Mouse (Mus musculus) heart, adult 18-20 months (tissue): ENCODE results near the gene Zfyve26. TPM values are rescaled to one million over a fixed set of nuclear protein-coding genes. Genes with fewer than 3 reads are reported as not detected.
"Not testable (repeated sequence)": the region's sequence is repeated elsewhere in the genome, so short reads cannot be mapped to it uniquely, and the experiment has no call there.

Experiments used
- DNase-seq, 2 experiments: peaks; one replicate each; pipeline ENCODE4 v3.0.0; 2021 to 2022; ENCODE audit warnings: mixed read lengths in 1 of 2
- total RNA-seq, 2 experiments: library from RNA; stranded (reverse); gene quantifications; 2 replicates each; pipeline ENCODE4 v1.2.3; 2021

Zfyve26 gene
- total RNA-seq, 2 experiments from 2014 or later: 13.5 to 14.3 TPM

DNA sequence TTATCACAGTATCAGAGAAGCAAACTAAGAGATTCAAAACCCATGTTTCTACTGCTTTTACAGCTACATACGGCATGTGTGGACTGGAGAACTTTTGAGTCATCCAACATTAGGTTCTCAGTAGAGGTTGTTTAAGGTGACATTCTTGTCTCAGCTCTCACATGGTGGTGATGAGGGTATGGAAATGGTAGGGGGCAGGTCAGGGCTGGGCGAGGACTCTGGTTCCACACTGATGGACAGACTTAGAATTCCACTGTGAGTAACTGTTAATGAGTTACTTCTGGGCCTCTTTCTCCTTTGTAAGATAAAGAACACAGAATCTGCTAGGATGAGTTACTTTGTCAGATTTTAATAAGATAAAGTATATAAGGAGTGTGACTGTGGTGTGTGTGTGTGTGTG is 36.0 kb downstream of the Zfyve26 start:
- no peak for DNase-seq

DNA sequence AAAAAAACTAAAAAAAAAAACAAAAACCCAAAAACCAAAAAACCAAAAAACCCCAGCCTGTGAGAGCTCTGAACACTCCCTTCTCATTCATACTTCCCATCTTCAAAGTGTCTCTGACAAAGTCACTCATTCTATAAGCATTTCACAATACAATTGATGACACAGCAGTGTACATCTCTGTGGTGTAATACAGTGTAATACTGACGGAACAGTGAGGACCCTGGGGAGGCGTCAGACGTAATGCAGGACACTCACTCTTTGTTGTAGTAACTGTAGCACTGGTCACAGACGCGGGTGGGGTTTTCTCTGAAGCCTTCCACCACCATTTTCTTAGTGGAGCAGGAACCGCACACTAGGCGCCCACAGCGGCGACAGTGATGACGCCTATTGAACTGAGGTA is 41.1 kb downstream of the Zfyve26 start:
- DNase-seq: no peak

DNA sequence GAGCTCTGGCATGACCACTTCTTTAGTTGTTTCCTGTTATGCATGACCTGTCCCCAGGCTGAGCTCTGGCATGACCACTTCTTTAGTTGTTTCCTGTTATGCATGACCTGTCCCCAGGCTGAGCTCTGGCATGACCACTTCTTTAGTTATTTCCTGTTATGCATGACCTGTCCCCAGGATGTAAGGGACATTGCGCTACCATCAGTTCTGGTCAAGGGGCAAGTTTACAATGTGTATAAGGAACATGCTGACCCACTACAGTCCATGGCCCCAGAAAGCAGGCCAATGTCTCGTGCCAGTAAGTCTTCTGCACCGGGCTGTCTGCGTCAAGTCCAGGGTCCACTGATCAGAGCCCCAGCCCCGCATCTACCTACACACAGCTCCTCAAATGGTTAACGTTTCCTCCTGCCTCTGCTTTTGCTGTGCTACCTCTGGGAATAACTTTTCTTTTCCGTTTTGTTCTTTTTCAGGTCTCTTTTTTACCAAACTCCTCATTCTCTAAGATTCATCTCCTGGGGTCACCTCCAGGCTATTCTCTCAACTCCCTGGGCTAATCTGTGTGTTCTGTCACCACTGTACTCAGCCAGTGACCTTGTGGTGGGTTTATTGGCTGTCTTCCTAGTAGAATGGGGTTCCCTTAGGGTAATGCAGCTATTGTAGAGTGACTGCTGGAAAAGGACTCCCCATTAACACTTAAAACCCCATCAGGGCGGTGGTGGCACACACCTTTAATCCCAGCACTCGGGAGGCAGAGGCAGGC is 42.6 kb downstream of the Zfyve26 start:
- DNase-seq: no peak

DNA sequence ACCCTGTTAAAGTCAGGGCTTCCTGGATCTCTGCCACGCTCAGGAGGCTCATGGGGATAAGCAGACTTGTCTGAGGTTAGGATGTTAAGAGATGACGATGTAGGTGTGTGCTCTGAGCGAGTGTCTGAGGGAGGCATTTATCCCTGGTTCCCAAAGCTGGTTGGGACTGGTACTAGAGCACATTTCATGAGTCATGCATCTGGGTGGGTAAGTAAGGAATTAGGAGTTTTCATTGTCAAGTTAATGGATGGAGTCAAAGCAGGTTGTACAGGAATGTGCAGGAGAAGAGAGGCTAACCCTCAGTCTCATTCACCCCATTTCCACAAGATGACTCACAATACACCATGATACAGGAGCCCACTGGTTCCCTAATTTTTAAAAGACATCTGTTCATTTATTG is 48.0 kb downstream of the Zfyve26 start:
- no peak for DNase-seq

DNA sequence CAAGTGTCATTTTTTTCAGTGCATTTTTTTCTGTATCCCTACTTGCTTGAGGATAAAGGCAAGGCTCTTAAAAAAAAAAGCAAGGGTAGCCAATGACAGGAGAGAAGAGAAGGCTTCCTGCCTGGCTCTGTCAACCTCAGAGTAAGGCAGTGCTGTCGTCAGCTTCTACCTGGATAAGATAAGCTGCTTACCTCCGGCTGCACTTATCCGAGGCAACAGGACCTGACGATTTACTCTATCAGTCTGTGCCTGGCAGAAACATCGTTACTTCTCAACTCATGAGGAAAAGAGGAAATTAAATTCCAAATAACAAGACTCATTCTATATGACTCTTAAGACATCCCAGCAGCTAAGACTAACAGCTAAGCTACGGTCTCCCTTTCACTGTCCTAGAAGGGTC is 53.2 kb downstream of the Zfyve26 start:
- no peak for DNase-seq

DNA sequence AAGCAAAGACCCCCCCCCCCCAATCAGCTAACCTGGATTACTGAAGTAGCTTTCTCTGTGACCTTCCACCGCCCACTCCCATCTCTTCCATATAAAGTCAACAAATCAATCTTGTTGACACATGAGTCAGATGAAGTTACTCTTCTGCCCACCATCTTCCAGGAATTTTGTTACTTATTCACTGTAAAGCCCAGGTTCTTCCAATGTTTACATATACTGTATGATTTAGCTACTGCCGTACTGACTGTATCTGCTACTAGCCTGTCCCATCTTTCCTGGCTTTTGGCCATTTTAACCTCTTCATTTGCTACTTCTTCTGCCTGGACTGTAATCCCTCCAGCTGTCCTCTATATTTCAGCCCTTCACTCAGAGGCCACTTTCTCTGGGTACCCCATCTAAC is 54.1 kb downstream of the Zfyve26 start:
- no peak for DNase-seq

DNA sequence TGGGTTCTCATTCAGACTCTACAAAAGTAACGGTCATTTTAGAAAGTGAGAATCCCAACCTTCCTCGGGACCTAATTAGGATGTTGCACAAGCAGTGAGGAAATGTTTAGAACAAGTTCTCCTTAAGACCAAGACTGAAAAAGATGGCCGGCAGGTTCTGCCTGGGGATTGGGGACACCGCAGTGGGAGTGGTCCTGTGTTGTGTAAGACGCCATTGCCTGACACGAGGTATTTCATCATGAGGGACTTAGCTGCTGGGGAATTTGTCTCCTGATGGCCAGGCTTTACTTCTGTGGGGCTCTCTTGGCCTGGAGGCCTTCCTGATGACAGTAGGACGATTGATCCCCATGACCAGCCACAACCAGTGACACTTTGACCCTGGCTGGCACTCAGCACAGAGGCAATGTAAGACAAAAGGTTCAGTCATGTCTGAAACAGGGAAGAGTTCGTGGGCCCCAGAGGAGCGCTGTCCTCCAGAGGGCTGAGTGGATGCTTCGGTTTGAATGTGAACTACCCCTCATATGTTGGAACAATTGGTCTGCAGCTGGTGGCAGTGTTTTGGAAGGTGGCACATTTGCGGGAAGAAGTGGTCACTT is 60.5 kb downstream of the Zfyve26 start:
- no peak for DNase-seq

DNA sequence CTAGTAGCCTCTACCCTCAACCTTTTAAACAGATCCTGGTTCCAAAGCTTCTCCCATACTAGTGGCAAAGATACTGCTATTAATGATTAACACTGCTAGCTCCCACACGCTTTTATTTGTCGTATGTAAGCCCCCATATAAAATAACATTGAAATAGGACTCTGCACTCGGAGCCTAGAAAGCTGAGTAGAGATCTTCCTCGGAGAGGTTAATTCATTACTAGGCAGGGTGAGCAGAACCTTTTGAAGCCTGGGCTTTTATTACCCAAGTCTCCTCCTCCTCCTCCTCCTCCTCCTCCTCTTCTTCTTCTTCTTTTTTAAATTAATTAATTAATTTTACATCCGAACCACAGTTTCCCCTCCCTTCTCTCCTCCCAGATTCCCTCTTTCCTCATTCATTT is 78.6 kb downstream of the Zfyve26 start:
- no peak for DNase-seq

DNA sequence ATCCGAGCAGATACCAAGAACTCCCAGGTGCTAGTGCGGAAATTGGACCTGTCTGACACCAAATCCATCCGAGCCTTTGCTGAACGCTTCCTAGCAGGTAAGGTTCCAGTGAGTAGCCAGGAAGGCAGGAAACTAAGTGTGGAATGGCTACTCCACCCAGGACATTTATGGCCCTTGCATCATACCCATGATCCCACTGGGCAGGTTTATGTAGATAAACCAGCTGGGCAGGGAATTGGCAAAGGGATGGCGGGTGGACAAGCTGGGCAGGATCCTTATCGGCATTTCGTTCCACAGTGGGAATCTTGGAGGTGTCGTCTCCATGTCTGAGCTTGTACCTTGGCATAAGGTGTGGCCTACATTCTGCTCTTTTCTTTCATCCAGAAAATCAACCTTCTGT is 84.7 kb downstream of the Zfyve26 start:
- DNase-seq: no peak

DNA sequence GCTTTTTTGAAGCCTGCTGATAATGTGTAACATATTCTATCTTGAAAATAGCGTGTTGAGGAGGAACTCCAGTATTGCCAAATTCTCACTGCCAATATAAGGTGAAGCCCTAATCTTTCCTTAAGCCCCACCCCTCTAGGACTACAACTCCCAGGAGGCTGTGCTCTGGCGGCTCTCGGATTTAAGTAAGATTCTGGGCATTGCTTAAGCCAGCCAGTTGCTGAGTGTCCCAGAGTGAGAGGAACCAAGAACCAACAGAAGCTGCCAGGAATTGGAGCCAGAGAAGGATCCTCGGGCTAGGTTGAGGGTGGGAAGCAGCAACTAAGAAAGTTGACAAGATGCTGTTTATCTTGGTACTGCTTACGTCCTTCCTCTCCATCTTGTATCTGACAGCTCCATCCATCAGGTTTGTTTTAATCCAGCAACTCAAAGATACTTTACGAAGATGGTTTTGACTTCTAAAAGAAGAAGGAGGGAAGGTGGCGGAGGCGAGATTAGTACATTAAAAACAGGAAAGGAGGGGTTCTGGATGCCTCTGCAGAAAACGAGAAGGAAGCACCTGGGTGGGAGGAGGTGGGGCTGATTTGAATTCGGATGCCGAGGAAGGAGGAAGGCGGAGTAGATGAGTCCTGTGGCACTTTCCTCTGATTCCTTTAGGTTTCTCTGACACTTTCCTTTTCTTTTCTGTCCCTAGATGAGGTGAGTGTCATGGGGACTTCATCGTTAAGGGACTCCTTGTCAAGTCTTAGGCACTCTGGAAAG is 87.2 kb downstream of the Zfyve26 start, which contains the start of gene Rdh12:
Rdh12 (plus strand) TSS at position 212 of the 762 bp plus-strand sequence.
- DNase-seq: peak; percentile 51 to 56

DNA sequence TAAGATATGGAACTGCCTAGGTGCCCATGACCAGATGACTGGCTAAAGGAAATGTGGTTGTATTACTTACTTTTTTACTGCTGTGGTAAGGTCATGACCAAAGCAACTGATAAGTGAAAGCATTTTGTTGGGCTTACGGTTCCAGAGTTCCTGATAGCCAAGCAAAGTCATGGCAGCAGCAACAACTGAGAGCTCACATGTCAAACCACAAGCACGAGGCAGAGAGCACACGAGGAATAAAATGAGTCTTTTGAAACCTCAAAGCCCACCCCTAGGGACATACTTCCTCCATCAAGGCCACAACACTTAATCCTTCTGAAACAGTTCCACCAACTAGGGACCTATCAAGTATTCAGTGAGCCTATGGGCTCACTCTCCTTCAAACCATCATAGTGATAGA is 94.2 kb downstream of the Zfyve26 start:
- DNase-seq: no peak

DNA sequence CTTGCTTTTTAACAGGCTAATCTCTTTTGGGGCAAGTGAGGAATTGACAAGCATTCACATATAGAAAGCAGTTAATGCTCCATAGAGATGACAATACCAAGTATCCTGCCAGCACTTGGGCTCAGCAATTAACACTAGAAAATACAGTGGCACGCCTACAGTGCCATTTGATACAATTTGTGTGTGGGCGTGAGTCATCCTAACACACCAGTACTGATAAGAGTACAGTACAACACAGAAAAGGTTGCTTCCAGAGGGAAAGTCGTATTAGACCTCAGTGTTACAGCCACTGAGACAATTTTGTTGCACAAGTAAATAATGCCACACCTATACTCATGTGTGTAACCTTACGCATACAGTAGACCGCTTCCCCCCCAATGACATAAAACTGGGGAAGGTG is 99.0 kb downstream of the Zfyve26 start:
- DNase-seq: no peak

DNA sequence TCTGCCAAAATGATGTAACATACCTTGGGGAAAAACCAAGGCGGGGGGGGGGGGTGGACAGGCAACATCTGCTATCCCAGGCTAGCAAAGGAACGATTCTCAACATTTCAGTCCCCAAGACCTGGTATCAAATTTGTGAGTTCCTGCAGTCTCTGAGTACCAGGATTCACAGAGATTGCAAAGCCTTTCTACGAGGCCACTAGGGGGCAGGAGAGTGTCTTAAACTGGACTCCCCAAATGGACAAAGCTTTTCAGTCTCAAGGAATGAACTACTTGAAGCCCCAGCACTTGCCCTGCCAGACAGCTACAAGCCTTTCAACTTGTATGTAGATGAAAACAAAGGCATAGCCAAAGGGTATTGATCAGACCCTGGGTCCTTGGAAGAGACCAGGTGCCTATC is 102.7 kb downstream of the Zfyve26 start:
- peak; percentile 59 to 79 for DNase-seq

DNA sequence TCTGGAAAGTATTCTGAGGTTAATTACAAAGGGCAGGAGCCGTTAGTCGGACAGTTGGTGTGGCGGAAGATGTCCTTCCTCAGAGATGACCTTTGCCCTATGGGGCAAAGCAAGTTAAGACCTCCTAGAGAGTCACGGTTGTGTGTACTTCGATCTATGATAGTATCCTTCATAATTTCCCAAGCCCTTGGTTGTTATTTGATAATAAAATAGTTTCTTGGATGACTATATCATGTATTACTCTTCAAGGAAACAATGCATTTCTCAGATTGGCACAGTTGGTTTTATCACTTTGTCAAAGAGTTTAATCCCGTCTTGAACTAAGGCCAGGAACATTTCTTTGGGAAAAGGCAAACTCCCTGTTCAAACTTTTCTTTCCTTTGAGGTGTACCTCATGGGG is 103.9 kb downstream of the Zfyve26 start, which contains the start of gene Rdh11:
Rdh11 (minus strand) TSS at position 101 of the 400 bp plus-strand sequence.
- no peak for DNase-seq

DNA sequence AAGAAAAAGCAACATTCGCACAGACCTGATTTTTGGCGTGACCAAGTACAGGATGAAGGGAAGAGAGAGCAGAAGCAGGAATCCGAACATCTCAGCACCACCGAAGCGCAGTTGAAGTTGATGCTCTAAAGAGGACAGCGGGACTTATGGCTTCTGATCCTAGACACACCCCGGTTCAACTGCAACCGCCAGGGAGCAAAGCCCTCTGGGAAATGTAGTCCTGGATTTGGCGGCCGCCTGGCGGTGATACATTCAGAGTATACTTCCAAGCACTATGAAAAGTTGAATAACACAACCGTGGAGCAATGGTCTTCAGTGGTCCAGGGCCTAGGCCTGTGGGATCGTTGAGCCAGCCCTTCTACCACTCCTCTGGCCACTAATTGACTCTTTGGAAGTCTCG is 104.4 kb downstream of the Zfyve26 start:
- peak; percentile 79 to 85 for DNase-seq

DNA sequence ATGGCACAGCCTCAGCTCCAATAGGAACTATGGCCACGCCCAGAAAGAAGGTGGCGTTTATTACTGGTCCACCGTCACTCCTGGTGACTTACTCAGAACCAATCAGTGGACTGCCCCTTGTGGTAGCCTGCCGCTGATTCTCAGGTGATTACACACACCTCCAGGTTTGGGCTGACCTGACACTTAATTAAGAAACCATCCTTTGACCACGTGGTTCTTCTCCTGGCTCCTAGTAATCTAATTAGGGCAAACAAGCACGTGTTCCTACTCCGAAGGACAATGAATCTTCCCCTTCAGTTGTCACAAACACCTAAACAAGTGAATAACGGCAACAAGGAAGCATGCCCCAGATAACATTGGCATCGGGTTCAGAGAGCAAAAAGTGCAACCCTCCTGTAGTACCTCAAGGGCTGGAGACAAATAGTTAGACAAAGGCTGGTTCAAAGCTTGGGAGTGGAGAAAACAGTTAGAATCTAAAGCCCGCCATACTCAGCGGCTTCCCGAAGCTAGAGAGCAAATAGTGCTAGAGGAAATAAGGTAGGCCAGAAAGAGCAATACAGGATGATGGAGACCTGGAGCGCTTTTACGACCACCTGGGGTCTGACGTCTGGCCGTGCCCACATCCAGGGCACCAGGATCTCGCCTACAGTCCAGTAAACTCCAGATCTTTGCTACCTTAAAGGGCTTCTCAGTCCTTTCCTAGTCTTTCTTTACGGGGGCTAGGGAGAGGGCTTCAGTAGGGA is 105.0 kb downstream of the Zfyve26 start:
- peak; percentile 38 to 43 for DNase-seq

DNA sequence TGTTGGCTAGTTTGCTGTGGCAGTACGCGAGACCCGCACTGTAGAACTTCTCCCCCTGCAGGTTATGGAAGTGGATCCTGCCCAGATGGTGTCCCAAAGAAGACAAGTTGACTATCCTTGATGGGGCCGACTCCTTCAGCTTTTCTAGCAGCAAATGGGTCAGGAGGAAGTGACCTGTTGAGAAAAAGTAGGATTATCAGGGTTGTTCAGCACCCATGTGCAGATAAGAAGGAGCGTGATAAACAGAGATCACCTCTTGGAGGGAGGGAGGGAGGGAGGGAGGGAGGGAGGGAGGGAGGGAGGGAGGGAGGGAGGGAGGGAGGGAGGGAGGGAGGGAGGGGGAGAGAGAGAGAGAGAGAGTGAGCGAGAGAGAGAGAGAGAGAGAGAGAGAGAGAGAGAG is 110.9 kb downstream of the Zfyve26 start:
- DNase-seq: not testable (repeated sequence)

Other genes starting within 250 kb of the Zfyve26 start
- gene Pigh, start 206.7 kb downstream of the Zfyve26 start, total RNA-seq: 1 to 10 TPM; 2.9 to 3.0 TPM
- gene Arg2, start 165.5 kb downstream of the Zfyve26 start, total RNA-seq: not detected
- gene Vti1b, start 123.6 kb downstream of the Zfyve26 start, total RNA-seq: 100 to 1,000 TPM; 108 to 115 TPM
- gene Rdh11, start 104.0 kb downstream of the Zfyve26 start, total RNA-seq: 1 to 10 TPM; 2.6 to 3.7 TPM
- under 1 TPM; 0.30 to 0.77 TPM for gene Rdh12, start 87.4 kb downstream of the Zfyve26 start, total RNA-seq
- under 1 TPM; 0.62 to 0.64 TPM for gene Rad51b, start 978 bp upstream of the Zfyve26 start, total RNA-seq